Mouse (Mus musculus) lung, postnatal 0 days (tissue): ENCODE data around the gene Pelo. TPM values are rescaled to one million over a fixed set of nuclear protein-coding genes. Genes with fewer than 3 reads are reported as not detected.

Source experiments
- ATAC-seq: fragments of 200-750 bp; cut with Nextera tagmentation; 2 replicates; pipeline ENCODE4 v1.8.0; 2017; ENCODE audit warnings: moderate library complexity
- DNase-seq: peaks from one replicate; pipeline ENCODE4 v3.0.0-alpha.2; 2016; ENCODE audit warnings: low spot score
- H3K27ac ChIP-seq: fragments of 300-500 bp; sonication (generic); 2 replicates; pipeline ENCODE4 v1.5.1; 2014; ENCODE audit warnings: antibody characterized with exemption, mild to moderate bottlenecking, low read length, mixed read lengths
- H3K27me3 ChIP-seq: fragments of 300-500 bp; sonication (generic); replicated peaks from 2 replicates; pipeline ENCODE4 v1.6.1; 2014; ENCODE audit warnings: low read length, mixed read lengths; ENCODE audit not compliant: insufficient read depth
- H3K36me3 ChIP-seq: fragments of 300-500 bp; sonication (generic); 2 replicates; pipeline ENCODE4 v1.6.1; 2014; ENCODE audit warnings: low read length, mixed read lengths; ENCODE audit not compliant: insufficient read depth
- H3K4me1 ChIP-seq: fragments of 300-500 bp; sonication (generic); 2 replicates; pipeline ENCODE4 v1.6.1; 2014; ENCODE audit warnings: antibody characterized with exemption, low read depth, low read length, mixed read lengths; ENCODE audit not compliant: insufficient read depth
- H3K4me2 ChIP-seq: fragments of 300-500 bp; sonication (generic); replicated peaks from 2 replicates; pipeline ENCODE4 v1.6.1; 2014; ENCODE audit warnings: low read depth, mild to moderate bottlenecking, low read length, moderate library complexity, mixed read lengths
- H3K4me3 ChIP-seq: fragments of 300-500 bp; sonication (generic); 2 replicates; pipeline ENCODE4 v1.5.1; 2014; ENCODE audit warnings: low read depth, low read length
- H3K9ac ChIP-seq: fragments of 300-500 bp; sonication (generic); replicated peaks from 2 replicates; pipeline ENCODE4 v1.6.1; 2014; ENCODE audit warnings: low read depth, mild to moderate bottlenecking
- H3K9me3 ChIP-seq: fragments of 300-500 bp; sonication (generic); 2 replicates; pipeline ENCODE4 v1.6.1; 2016; ENCODE audit warnings: low read length, mixed read lengths
- CTCF ChIP-seq: IDR thresholded peaks from 2 replicates; pipeline ENCODE4 v1.5.1; 2016; ENCODE audit warnings: antibody characterized with exemption, mild to moderate bottlenecking
- EP300 ChIP-seq: IDR thresholded peaks from 2 replicates; pipeline ENCODE4 v1.6.1; 2016; ENCODE audit warnings: antibody characterized with exemption, mild to moderate bottlenecking, control low read depth
- WGBS: fragments of 180-500 bp; shearing (Covaris S2); extraction: QIAGEN DNeasy Blood & Tissue Kit; methylation state at CpG from one replicate; pipeline ENCODE4 v1.1.7; 2014; 5-methylcytosine and 5-hydroxymethylcytosine counted together
- polyA plus RNA-seq: library from polyadenylated mRNA; unstranded; fragments of >200 nt; fragmentation: Nextera tagmentation; extraction: Ambion mirVana; gene quantifications from 2 replicates; pipeline ENCODE4 v1.2.1, GENCODE M21; 2015

The Pelo gene
- polyA plus RNA-seq, 1 experiment from 2014 or later: 5.4 TPM

GRCm38 (mm10) chr13:115089395-115090025 is 476 bp downstream of the Pelo start:
- H3K9me3 ChIP-seq: no peaks in the 10 kb centered on the region
- peak overlapping the region; percentile 71 for H3K9ac ChIP-seq
- no peaks in the 10 kb centered on the region for H3K27me3 ChIP-seq
- H3K4me2 ChIP-seq: peak overlapping the region; percentile 97
- H3K4me3 ChIP-seq: peak overlapping the region; percentile 63
- H3K27ac ChIP-seq: peak overlapping the region; percentile 91
- peaks cover 3% of the 10 kb centered on the region for H3K4me1 ChIP-seq
- no peak for TF ChIP-seq CTCF
- TF ChIP-seq EP300: no peak
- 5% methylated on average over 33 of the region's 35 CpGs for WGBS
- ATAC-seq (peak; percentile 16), DNase-seq (peak; percentile 36)
- H3K36me3 ChIP-seq: no peaks in the 10 kb centered on the region; the same call in 1 of the 2 replicates

DNA sequence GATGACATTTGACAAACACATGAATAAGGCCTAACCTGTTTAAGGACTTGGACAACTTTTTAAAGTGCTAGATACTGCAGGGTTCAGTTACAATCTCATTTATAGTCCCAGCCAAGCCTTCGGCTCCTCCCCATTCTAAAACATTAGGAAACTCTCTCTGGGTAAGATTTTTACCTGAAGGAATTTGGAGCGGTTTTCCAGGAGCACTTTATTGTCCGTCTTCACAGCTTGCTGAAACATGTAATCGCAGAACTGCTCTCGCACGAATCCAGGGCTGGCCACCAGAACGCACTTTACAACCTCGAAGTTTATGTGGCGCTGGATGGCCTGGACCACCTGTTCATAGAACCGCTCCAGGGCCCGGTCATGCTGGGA is 979 bp downstream of the Pelo start:
- Histone ChIP-seq H3K4me1 (peaks cover 3% of the 10 kb centered on the region), H3K9ac (peak overlapping the region; percentile 71; the same call in 1 of the 2 replicates), H3K4me2 (peak overlapping the region; percentile 97), H3K36me3 (no peaks in the 10 kb centered on the region; the same call in 1 of the 2 replicates), H3K9me3 (no peaks in the 10 kb centered on the region), H3K27ac (peak overlapping the region; percentile 91), H3K4me3 (peak overlapping the region; percentile 63), H3K27me3 (no peaks in the 10 kb centered on the region)
- ATAC-seq (no peak), DNase-seq (no peak)
- WGBS: 37% methylated on average over 11 of the region's 11 CpGs
- no peak for TF ChIP-seq EP300
- TF ChIP-seq CTCF: no peak

- no peak overlapping the region for H3K4me2 ChIP-seq
- no peak overlapping the region for H3K4me3 ChIP-seq
- TF ChIP-seq CTCF: no peak
- TF ChIP-seq EP300: peak; percentile 54; the same call in 1 of the 2 replicates
- no peaks in the 10 kb centered on the region for H3K27me3 ChIP-seq
- ATAC-seq (no peak), DNase-seq (no peak)
- H3K9me3 ChIP-seq: no peaks in the 10 kb centered on the region
- 55% methylated on average over 6 of the region's 6 CpGs for WGBS
- no peak overlapping the region for H3K27ac ChIP-seq
- H3K36me3 ChIP-seq: no peaks in the 10 kb centered on the region; the same call in 1 of the 2 replicates
- no peak overlapping the region for H3K9ac ChIP-seq
- H3K4me1 ChIP-seq: peaks cover 3% of the 10 kb centered on the region
Measured at GRCm38 (mm10) chr13:115085974-115086373, 4.0 kb downstream of the Pelo start.

GRCm38 (mm10) chr13:115082339-115082738 is 7.6 kb downstream of the Pelo start:
- Histone ChIP-seq H3K4me1 (peaks cover 6% of the 10 kb centered on the region; the same call in 1 of the 2 replicates), H3K4me3 (no peak overlapping the region), H3K9ac (no peak overlapping the region), H3K36me3 (no peaks in the 10 kb centered on the region), H3K27ac (no peak overlapping the region), H3K4me2 (no peak overlapping the region), H3K27me3 (no peaks in the 10 kb centered on the region), H3K9me3 (no peaks in the 10 kb centered on the region)
- TF ChIP-seq EP300 (no peak), CTCF (no peak)
- 64% methylated on average over 7 of the region's 7 CpGs for WGBS
- DNase-seq (no peak), ATAC-seq (no peak)

DNA sequence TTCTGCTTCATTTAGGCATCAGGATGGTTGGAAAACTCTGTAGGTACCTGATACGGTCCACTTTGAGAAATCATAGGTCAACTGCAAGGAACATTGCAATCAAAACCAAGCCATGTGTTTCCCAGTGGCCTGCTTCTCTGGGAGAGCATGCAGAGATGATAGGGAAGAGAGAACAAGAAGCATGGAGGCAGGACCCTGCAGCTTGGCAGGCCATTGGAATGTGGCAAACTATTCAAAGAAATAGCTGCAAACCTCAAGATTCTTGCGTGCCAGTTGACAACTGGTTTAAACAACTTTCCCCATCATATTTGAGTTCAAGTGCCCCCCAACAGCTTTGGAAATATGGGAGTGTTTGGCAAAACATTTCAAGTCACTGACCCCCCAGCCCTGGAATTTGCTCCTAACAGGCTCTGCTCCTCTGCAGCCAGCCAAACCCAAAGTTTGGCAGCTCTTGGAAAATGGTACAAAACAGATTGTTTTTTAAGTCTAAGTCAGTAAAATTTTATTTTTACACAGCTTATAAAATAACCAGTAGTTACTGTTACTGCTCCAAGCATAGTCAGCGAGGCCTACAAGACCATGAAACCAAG is 9.9 kb downstream of the Pelo start:
- ATAC-seq (no peak), DNase-seq (no peak)
- H3K36me3 ChIP-seq: no peaks in the 10 kb centered on the region
- no peak overlapping the region for H3K9ac ChIP-seq
- 67% methylated on average over 3 of the region's 3 CpGs for WGBS
- no peak overlapping the region for H3K4me3 ChIP-seq
- no peak overlapping the region for H3K4me2 ChIP-seq
- no peak overlapping the region for H3K27ac ChIP-seq
- H3K4me1 ChIP-seq: peaks cover 6% of the 10 kb centered on the region; the same call in 1 of the 2 replicates
- TF ChIP-seq EP300: no peak
- TF ChIP-seq CTCF: no peak
- H3K27me3 ChIP-seq: no peaks in the 10 kb centered on the region
- H3K9me3 ChIP-seq: no peaks in the 10 kb centered on the region

GRCm38 (mm10) chr13:115078997-115079685 is 10.8 kb downstream of the Pelo start:
- H3K9ac ChIP-seq: no peak overlapping the region
- H3K4me3 ChIP-seq: no peak overlapping the region
- peaks cover 6% of the 10 kb centered on the region; the same call in 1 of the 2 replicates for H3K4me1 ChIP-seq
- TF ChIP-seq CTCF (no peak), EP300 (no peak)
- H3K9me3 ChIP-seq: no peaks in the 10 kb centered on the region
- WGBS: 68% methylated on average over 6 of the region's 6 CpGs
- ATAC-seq (no peak), DNase-seq (no peak)
- no peak overlapping the region for H3K27ac ChIP-seq
- H3K4me2 ChIP-seq: no peak overlapping the region
- no peaks in the 10 kb centered on the region for H3K27me3 ChIP-seq
- no peaks in the 10 kb centered on the region for H3K36me3 ChIP-seq
